Mouse (Mus musculus) small intestine, adult 10 weeks (tissue): ENCODE measurements around the gene Actr3. TPM values are rescaled to one million over a fixed set of nuclear protein-coding genes. Genes with fewer than 3 reads are reported as not detected.

Experiments used
- polyA plus RNA-seq: library from polyadenylated mRNA; stranded (reverse); fragments of 350-450 nt; fragmentation: Illumina TruSeq; extraction: RNeasy Lipid Tissue Mini Kit (QIAGEN cat#74804); gene quantifications from one replicate; pipeline ENCODE4 v1.2.3, GENCODE M21; 2014; ENCODE audit warnings: low replicate concordance

The Actr3 gene
- polyA plus RNA-seq, result 839 TPM

GRCm38 (mm10) chr1:125435369-125436135, at the start of gene Actr3:
Gene Actr3, minus strand, starts transcription at chr1:125435727.

Other genes starting within 250 kb of the Actr3 start
- 135 TPM for gene Slc35f5, start 124.9 kb upstream of the Actr3 start, polyA plus RNA-seq
- gene Gpr39, start 241.3 kb upstream of the Actr3 start, polyA plus RNA-seq, result 9.5 TPM